Mouse (Mus musculus) embryonic facial prominence, embryonic 14.5 days (tissue): ENCODE measurements around the gene Ccnd1. TPM values are rescaled to one million over a fixed set of nuclear protein-coding genes. Genes with fewer than 3 reads are reported as not detected.
A peak's percentile ranks its signal among the peaks of the same experiment; 100 is the strongest.

Source experiments
- ATAC-seq: fragments of 200-750 bp; cut with Nextera tagmentation; 2 replicates; pipeline ENCODE4 v1.8.0; 2017; ENCODE audit warnings: low read depth, moderate number of reproducible peaks, moderate TSS enrichment
- DNase-seq: peaks from one replicate; pipeline ENCODE4 v3.0.0-alpha.2; 2015; ENCODE audit warnings: low spot score
- H3K27ac ChIP-seq: fragments of 300-500 bp; sonication (generic); replicated peaks from 2 replicates; pipeline ENCODE4 v1.5.1; 2014; ENCODE audit warnings: low read depth, mild to moderate bottlenecking, low read length, moderate library complexity
- H3K27me3 ChIP-seq: fragments of 300-500 bp; sonication (generic); replicated peaks from 2 replicates; pipeline ENCODE4 v1.6.1; 2014; ENCODE audit warnings: low read length; ENCODE audit not compliant: control insufficient read depth, insufficient read depth
- H3K36me3 ChIP-seq: fragments of 300-500 bp; sonication (generic); 2 replicates; pipeline ENCODE4 v1.6.1; 2014; ENCODE audit warnings: low read length, mixed read lengths; ENCODE audit not compliant: control insufficient read depth, insufficient read depth
- H3K4me1 ChIP-seq: fragments of 300-500 bp; sonication (generic); 2 replicates; pipeline ENCODE4 v1.6.1; 2014; ENCODE audit warnings: antibody characterized with exemption, low read length; ENCODE audit not compliant: control insufficient read depth, insufficient read depth
- H3K4me2 ChIP-seq: fragments of 300-500 bp; sonication (generic); 2 replicates; pipeline ENCODE4 v1.6.1; 2014; ENCODE audit warnings: low read depth, mild to moderate bottlenecking, low read length, moderate library complexity, mixed read lengths
- H3K4me3 ChIP-seq: fragments of 300-500 bp; sonication (generic); 2 replicates; pipeline ENCODE4 v1.5.1; 2014; ENCODE audit warnings: low read depth, mild to moderate bottlenecking, low read length
- H3K9ac ChIP-seq: fragments of 300-500 bp; sonication (generic); 2 replicates; pipeline ENCODE4 v1.6.1; 2014; ENCODE audit warnings: low read depth, mild to moderate bottlenecking, low read length, moderate library complexity, mixed read lengths
- H3K9me3 ChIP-seq: fragments of 300-500 bp; sonication (generic); 2 replicates; pipeline ENCODE4 v1.6.1; 2016; ENCODE audit warnings: low read length; ENCODE audit not compliant: control insufficient read depth
- WGBS: fragments of 180-500 bp; shearing (Covaris S2); extraction: QIAGEN DNeasy Blood & Tissue Kit; methylation state at CpG from one replicate; pipeline ENCODE4 v1.1.7; 2014; 5-methylcytosine and 5-hydroxymethylcytosine counted together
- polyA plus RNA-seq: library from polyadenylated mRNA; unstranded; fragments of >200 nt; fragmentation: Nextera tagmentation; extraction: Ambion mirVana; gene quantifications from 2 replicates; pipeline ENCODE4 v1.2.1, GENCODE M21; 2014

Gene Ccnd1
- polyA plus RNA-seq, 1 experiment from 2014 or later = 137 TPM

DNA sequence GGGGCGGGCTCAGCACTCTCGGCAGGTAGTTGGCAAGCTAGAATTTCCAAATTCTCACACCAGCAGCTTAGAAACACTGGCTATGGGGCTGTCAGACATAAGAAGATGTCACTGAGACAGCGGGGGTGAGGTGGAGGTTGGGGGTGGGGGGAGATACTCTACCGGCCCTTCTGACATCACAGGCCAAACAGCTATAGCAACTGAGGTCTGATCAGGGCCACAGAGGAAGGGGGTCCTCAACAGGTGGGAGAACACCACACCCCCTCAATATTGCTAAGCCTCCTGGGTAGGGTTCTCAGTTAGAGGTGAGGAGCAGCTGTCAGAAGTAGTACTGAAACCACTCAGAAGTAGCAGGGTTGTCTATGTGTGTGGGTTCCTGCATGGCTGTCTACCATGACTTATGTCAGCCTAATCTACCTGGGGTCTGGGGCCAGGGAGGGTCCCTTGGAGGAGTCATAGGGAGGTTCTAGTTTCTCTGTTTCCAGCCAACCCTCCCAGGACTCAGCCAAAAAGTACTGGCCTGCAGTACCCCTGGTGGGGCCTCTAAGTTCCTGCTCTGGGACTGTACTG lies 3.3 kb downstream of the Ccnd1 start:
- 93% methylated on average over 4 of the region's 4 CpGs for WGBS
- no peak for DNase-seq
- H3K4me2 ChIP-seq = peak overlapping the region; percentile 93
- H3K36me3 ChIP-seq = peaks cover 55% of the 10 kb centered on the region
- H3K9ac ChIP-seq = no peak overlapping the region
- no peak for ATAC-seq
- no peak overlapping the region for H3K4me3 ChIP-seq
- H3K27ac ChIP-seq = no peak overlapping the region
- H3K4me1 ChIP-seq = no peaks in the 10 kb centered on the region
- H3K9me3 ChIP-seq = no peaks in the 10 kb centered on the region
- H3K27me3 ChIP-seq = 0 out of 2 replicates have a peak, but pooled peaks cover 6% of the 10 kb centered on the region

GRCm38 (mm10) chr7:144935563-144935962 lies 4.2 kb downstream of the Ccnd1 start:
- H3K27ac ChIP-seq = no peak overlapping the region
- H3K4me1 ChIP-seq = no peaks in the 10 kb centered on the region
- H3K27me3 ChIP-seq = 0 out of 2 replicates have a peak, but pooled peaks cover 6% of the 10 kb centered on the region
- WGBS = 55% methylated on average over 5 of the region's 5 CpGs
- H3K9ac ChIP-seq = no peak overlapping the region
- DNase-seq = peak; percentile 59
- H3K36me3 ChIP-seq = peaks cover 58% of the 10 kb centered on the region
- no peak for ATAC-seq
- H3K4me2 ChIP-seq = no peak overlapping the region
- no peak overlapping the region for H3K4me3 ChIP-seq
- no peaks in the 10 kb centered on the region for H3K9me3 ChIP-seq

GRCm38 (mm10) chr7:144934901-144935300 lies 4.8 kb downstream of the Ccnd1 start:
- Histone ChIP-seq H3K9me3 (no peaks in the 10 kb centered on the region), H3K9ac (no peak overlapping the region), H3K4me2 (no peak overlapping the region), H3K4me1 (no peaks in the 10 kb centered on the region), H3K36me3 (peaks cover 61% of the 10 kb centered on the region), H3K27me3 (0 out of 2 replicates have a peak, but pooled peaks cover 6% of the 10 kb centered on the region), H3K27ac (no peak overlapping the region), H3K4me3 (no peak overlapping the region)
- WGBS = 79% methylated on average over 5 of the region's 5 CpGs
- DNase-seq (peak; percentile 43), ATAC-seq (no peak)

- no peak for ATAC-seq
- Histone ChIP-seq H3K27me3 (0 out of 2 replicates have a peak, but pooled peaks cover 2% of the 10 kb centered on the region), H3K9me3 (no peaks in the 10 kb centered on the region), H3K4me2 (no peak overlapping the region), H3K27ac (no peak overlapping the region), H3K4me3 (no peak overlapping the region), H3K9ac (no peak overlapping the region), H3K36me3 (peaks cover 71% of the 10 kb centered on the region), H3K4me1 (no peaks in the 10 kb centered on the region)
- no peak for DNase-seq
- WGBS = 88% methylated on average over 8 of the region's 8 CpGs
Measured at GRCm38 (mm10) chr7:144933796-144934195, 5.9 kb downstream of the Ccnd1 start.

GRCm38 (mm10) chr7:144933336-144933735 lies 6.4 kb downstream of the Ccnd1 start:
- H3K9ac ChIP-seq = no peak overlapping the region
- H3K4me1 ChIP-seq = no peaks in the 10 kb centered on the region
- no peak for ATAC-seq
- no peaks in the 10 kb centered on the region for H3K27me3 ChIP-seq
- no peak overlapping the region for H3K4me3 ChIP-seq
- no peak for DNase-seq
- H3K9me3 ChIP-seq = no peaks in the 10 kb centered on the region
- WGBS = 90% methylated on average over 3 of the region's 3 CpGs
- no peak overlapping the region for H3K4me2 ChIP-seq
- H3K27ac ChIP-seq = no peak overlapping the region
- peaks cover 72% of the 10 kb centered on the region for H3K36me3 ChIP-seq

DNA sequence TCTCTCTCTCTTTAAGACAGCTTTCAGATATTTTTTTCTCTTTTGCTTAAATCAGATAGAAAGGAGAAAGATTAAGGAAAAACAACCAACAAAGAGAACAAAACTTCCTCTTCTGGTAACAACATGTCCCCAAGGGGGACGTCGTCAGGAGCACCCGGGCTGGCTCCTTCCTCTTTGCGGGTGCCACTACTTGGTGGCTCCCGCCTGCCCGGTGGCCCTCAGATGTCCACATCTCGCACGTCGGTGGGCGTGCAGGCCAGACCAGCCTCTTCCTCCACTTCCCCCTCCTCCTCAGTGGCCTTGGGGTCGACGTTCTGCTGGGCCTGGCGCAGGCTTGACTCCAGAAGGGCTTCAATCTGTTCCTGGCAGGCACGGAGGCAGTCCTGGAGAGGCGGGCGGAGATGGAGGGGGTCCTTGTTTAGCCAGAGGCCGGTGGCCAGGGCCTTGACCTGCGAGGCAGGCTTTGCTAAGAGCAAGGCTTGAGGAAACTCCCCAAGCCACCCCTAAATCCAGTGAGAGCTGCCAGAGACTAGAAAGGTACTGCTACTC lies 7.3 kb downstream of the Ccnd1 start:
- Histone ChIP-seq H3K27ac (no peak overlapping the region), H3K9ac (no peak overlapping the region), H3K36me3 (peaks cover 72% of the 10 kb centered on the region), H3K4me2 (no peak overlapping the region), H3K9me3 (no peaks in the 10 kb centered on the region), H3K4me1 (no peaks in the 10 kb centered on the region), H3K27me3 (no peaks in the 10 kb centered on the region), H3K4me3 (no peak overlapping the region)
- no peak for ATAC-seq
- WGBS = 69% methylated on average over 16 of the region's 18 CpGs
- DNase-seq = no peak

DNA sequence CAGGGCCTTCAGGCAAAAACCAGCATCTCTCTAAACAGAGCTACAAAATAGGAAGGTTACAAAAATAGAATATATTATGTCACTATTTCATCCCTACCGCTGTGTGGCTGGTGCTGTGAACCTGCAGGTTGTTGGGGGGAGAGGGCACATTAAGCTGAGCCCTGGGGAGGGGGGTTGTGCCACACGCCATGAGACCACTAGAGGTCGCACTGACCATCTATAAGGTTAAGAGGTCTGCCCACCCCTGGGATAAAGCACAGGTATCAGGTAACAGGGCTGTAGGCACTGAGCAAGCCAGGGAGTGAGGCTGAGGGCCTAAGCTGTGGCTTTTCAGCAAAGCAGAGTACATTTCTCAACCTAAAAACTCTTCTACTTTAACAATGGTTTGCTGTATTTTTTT lies 7.9 kb downstream of the Ccnd1 start:
- 18% methylated on average over 3 of the region's 3 CpGs for WGBS
- Histone ChIP-seq H3K4me2 (no peak overlapping the region), H3K27ac (no peak overlapping the region), H3K9ac (no peak overlapping the region), H3K4me1 (no peaks in the 10 kb centered on the region), H3K36me3 (peaks cover 67% of the 10 kb centered on the region), H3K27me3 (no peaks in the 10 kb centered on the region), H3K9me3 (no peaks in the 10 kb centered on the region), H3K4me3 (no peak overlapping the region)
- ATAC-seq = no peak
- peak; percentile 67 for DNase-seq

GRCm38 (mm10) chr7:144929931-144930330 lies 9.8 kb downstream of the Ccnd1 start:
- Histone ChIP-seq H3K9me3 (no peaks in the 10 kb centered on the region), H3K27me3 (no peaks in the 10 kb centered on the region), H3K4me2 (no peak overlapping the region), H3K4me3 (no peak overlapping the region), H3K27ac (no peak overlapping the region), H3K9ac (no peak overlapping the region), H3K4me1 (no peaks in the 10 kb centered on the region), H3K36me3 (peaks cover 53% of the 10 kb centered on the region)
- 62% methylated on average over 5 of the region's 5 CpGs for WGBS
- DNase-seq = no peak
- no peak for ATAC-seq

DNA sequence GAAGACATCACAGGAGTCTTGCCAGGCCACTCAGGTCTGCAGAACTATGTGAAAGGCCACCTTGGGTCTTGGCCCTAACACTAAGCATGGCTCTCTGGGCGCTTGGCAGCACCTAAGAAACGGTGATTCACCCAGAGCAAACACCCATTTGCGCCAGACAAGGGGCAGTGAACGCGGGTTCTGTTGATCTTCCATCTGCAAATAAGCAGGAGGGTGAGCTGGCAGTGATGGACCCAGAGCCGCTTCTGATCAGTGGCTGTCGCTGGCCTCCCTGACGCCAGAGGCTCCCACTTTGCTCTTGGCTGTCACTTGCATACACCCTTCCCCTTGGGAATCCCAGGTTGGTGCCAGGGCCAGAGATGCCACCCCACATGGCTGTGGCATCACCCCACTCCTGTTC lies 10.2 kb downstream of the Ccnd1 start:
- peaks cover 52% of the 10 kb centered on the region for H3K36me3 ChIP-seq
- no peak overlapping the region for H3K4me3 ChIP-seq
- H3K9me3 ChIP-seq = no peaks in the 10 kb centered on the region
- no peak overlapping the region for H3K4me2 ChIP-seq
- H3K9ac ChIP-seq = no peak overlapping the region
- WGBS = 85% methylated on average over 8 of the region's 8 CpGs
- ATAC-seq (no peak), DNase-seq (no peak)
- H3K27me3 ChIP-seq = no peaks in the 10 kb centered on the region
- H3K27ac ChIP-seq = no peak overlapping the region
- no peaks in the 10 kb centered on the region for H3K4me1 ChIP-seq
